ENCODE assay signal across 10 mouse cellular contexts in the genomic region with DNA sequence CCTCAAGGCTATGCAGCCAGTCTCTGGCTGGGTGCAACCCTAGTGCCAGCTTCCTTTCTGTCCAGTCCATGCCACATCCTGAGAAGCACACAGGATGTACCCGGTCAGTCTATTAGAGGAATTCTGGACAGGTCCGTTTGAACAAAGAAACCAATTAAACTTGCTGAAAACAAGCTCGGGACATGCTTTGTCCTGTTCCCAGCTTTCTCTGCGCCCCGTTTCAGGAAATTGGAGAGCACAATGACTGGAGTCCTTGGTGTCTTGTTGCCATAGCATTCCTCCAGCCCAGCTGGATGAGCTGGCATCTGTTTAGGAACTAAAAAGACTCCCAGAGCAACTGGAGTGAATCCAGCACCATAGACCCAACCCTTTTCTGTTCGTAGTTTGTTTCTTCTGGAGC.
A peak's percentile ranks its signal among the peaks of the same experiment; 100 is the strongest.
DNase-seq lines count a peak whose midpoint lies in the region; ATAC-seq lines count a peak whose summit lies in the region.
"Had no signal": no experiment of that assay in that cellular context is flagged by ENCODE, and none has a peak within 500 bp of the region (broad histone marks: within the 10 kb centered on the region; RNA-seq: fewer than 3 reads in every experiment).

No protein-coding gene starts in this region.

- ATAC-seq in hindbrain, embryonic 13.5 days (ENCODE audit: low FRiP score), result peak; percentile 76
- ATAC-seq in hindbrain, embryonic 11.5 days (ENCODE audit: low FRiP score), result no peak; the same call in 1 of the 2 replicates
- peak; percentile 49; the same call in 1 of the 2 replicates for ATAC-seq in forebrain, embryonic 15.5 days (replicated peaks)

- H3K27ac ChIP-seq in hindbrain, embryonic 13.5 days, result no peak overlapping the region
- no peak overlapping the region for H3K27ac ChIP-seq in hindbrain, embryonic 11.5 days (ENCODE audit: low read depth, low read length)
- no peak overlapping the region for H3K27ac ChIP-seq in forebrain, embryonic 15.5 days (replicated peaks)
- H3K27ac ChIP-seq: stomach, embryonic 15.5 days had no signal

- no peak overlapping the region for H3K4me3 ChIP-seq in hindbrain, embryonic 13.5 days
- H3K4me3 ChIP-seq in hindbrain, embryonic 11.5 days (ENCODE audit: low read depth, low read length), result no peak overlapping the region
- H3K4me3 ChIP-seq in forebrain, embryonic 15.5 days, result no peak overlapping the region
- H3K4me3 ChIP-seq: stomach, embryonic 15.5 days had no signal

- no peak overlapping the region for H3K9ac ChIP-seq in hindbrain, embryonic 13.5 days
- H3K9ac ChIP-seq in hindbrain, embryonic 11.5 days (ENCODE audit: low read depth, low read length), result no peak overlapping the region
- no peak overlapping the region for H3K9ac ChIP-seq in forebrain, embryonic 15.5 days (replicated peaks)
- H3K9ac ChIP-seq: stomach, embryonic 15.5 days had no signal

- DNase-seq in hindbrain, embryonic 11.5 days (ENCODE audit: low spot score), result no peak
- DNase-seq in R1 (ENCODE audit: low read depth, low spot score), result peak; percentile 54
- peak; percentile 38 for DNase-seq in left cerebral cortex, postnatal 4 days
- DNase-seq in heart, postnatal 14 days, result no peak
- no peak for DNase-seq in thymus, adult 18-20 months
- no peak for DNase-seq in testis, postnatal 14 days (ENCODE audit: low spot score)

- peaks cover 14% of the 10 kb centered on the region for H3K4me1 ChIP-seq in hindbrain, embryonic 13.5 days (replicated peaks)
- H3K4me1 ChIP-seq in hindbrain, embryonic 11.5 days (replicated peaks; ENCODE audit: control insufficient read depth, insufficient read depth, low read length), result no peaks in the 10 kb centered on the region; the same call in 1 of the 2 replicates
- peaks cover 10% of the 10 kb centered on the region for H3K4me1 ChIP-seq in forebrain, embryonic 15.5 days
- H3K4me1 ChIP-seq: stomach, embryonic 15.5 days had no signal

- H3K27me3 ChIP-seq in hindbrain, embryonic 13.5 days, result no peaks in the 10 kb centered on the region
- H3K27me3 ChIP-seq in hindbrain, embryonic 11.5 days (ENCODE audit: control insufficient read depth, insufficient read depth, low read length), result no peaks in the 10 kb centered on the region
- no peaks in the 10 kb centered on the region for H3K27me3 ChIP-seq in forebrain, embryonic 15.5 days
- H3K27me3 ChIP-seq: CH12.LX; stomach, embryonic 15.5 days had no signal

- no peaks in the 10 kb centered on the region for H3K36me3 ChIP-seq in hindbrain, embryonic 13.5 days
- H3K36me3 ChIP-seq in hindbrain, embryonic 11.5 days (ENCODE audit: control insufficient read depth, insufficient read depth, low read length), result no peaks in the 10 kb centered on the region
- H3K36me3 ChIP-seq in forebrain, embryonic 15.5 days, result no peaks in the 10 kb centered on the region
- H3K36me3 ChIP-seq: stomach, embryonic 15.5 days had no signal

- no peaks in the 10 kb centered on the region for H3K9me3 ChIP-seq in hindbrain, embryonic 13.5 days
- no peaks in the 10 kb centered on the region for H3K9me3 ChIP-seq in hindbrain, embryonic 11.5 days (ENCODE audit: control insufficient read depth, low read length)
- H3K9me3 ChIP-seq in forebrain, embryonic 15.5 days, result no peaks in the 10 kb centered on the region
- H3K9me3 ChIP-seq: stomach, embryonic 15.5 days had no signal

- 16% methylated on average over 6 of the region's 6 CpGs for WGBS in hindbrain, embryonic 13.5 days
- WGBS in hindbrain, embryonic 11.5 days, result 27% methylated on average over 6 of the region's 6 CpGs
- 4% methylated on average over 6 of the region's 6 CpGs for WGBS in forebrain, embryonic 15.5 days

- intact Hi-C loops in left cerebral cortex, postnatal 4 days (cut with DNase I), result no loop called here
- intact Hi-C loops in heart, postnatal 14 days (cut with DNase I), result no loop called here

- H3K4me2 ChIP-seq in hindbrain, embryonic 13.5 days, result no peak overlapping the region
- no peak overlapping the region for H3K4me2 ChIP-seq in hindbrain, embryonic 11.5 days (replicated peaks; ENCODE audit: low read depth, low read length)
- no peak overlapping the region for H3K4me2 ChIP-seq in forebrain, embryonic 15.5 days (replicated peaks)
- H3K4me2 ChIP-seq: stomach, embryonic 15.5 days had no signal

Comparison
In these comparisons a context has a peak if more than half of its experiments do, and no peak if none do; other contexts are left out.
1. DNase-seq: peak in R1 (single experiment) and left cerebral cortex, postnatal 4 days (single experiment); none in hindbrain, embryonic 11.5 days (single experiment), heart, postnatal 14 days (0 of 2), thymus, adult 18-20 months (0 of 2) and testis, postnatal 14 days (single experiment).